Mouse (Mus musculus) heart, embryonic 15.5 days (tissue): Measurements from ENCODE around the gene Nf2. TPM values are rescaled to one million over a fixed set of nuclear protein-coding genes. Genes with fewer than 3 reads are reported as not detected.

ENCODE experiments used
- ATAC-seq: fragments of 200-750 bp; cut with Nextera tagmentation; replicated peaks from 2 replicates; pipeline ENCODE4 v1.8.0; 2017; ENCODE audit warnings: low read depth, moderate TSS enrichment; ENCODE audit not compliant: insufficient number of reproducible peaks, insufficient read depth, low FRiP score
- H3K27ac ChIP-seq: fragments of 300-500 bp; sonication (generic); 2 replicates; pipeline ENCODE4 v1.5.1; 2015; ENCODE audit warnings: mild to moderate bottlenecking, inconsistent platforms
- H3K27me3 ChIP-seq: fragments of 300-500 bp; sonication (generic); 2 replicates; pipeline ENCODE4 v1.6.1; 2015; ENCODE audit warnings: inconsistent platforms
- H3K36me3 ChIP-seq: fragments of 300-500 bp; sonication (generic); 2 replicates; pipeline ENCODE4 v1.6.1; 2015; ENCODE audit warnings: mild to moderate bottlenecking, inconsistent platforms
- H3K4me1 ChIP-seq: fragments of 300-500 bp; sonication (generic); replicated peaks from 2 replicates; pipeline ENCODE4 v1.6.1; 2015; ENCODE audit warnings: inconsistent platforms
- H3K4me2 ChIP-seq: fragments of 300-500 bp; sonication (generic); 2 replicates; pipeline ENCODE4 v1.6.1; 2015; ENCODE audit warnings: inconsistent platforms, mild to moderate bottlenecking, moderate library complexity
- H3K4me3 ChIP-seq: fragments of 300-500 bp; sonication (generic); 2 replicates; pipeline ENCODE4 v1.5.1; 2015; ENCODE audit warnings: mild to moderate bottlenecking, inconsistent platforms
- H3K9ac ChIP-seq: fragments of 300-500 bp; sonication (generic); 2 replicates; pipeline ENCODE4 v1.6.1; 2015; ENCODE audit warnings: mild to moderate bottlenecking, inconsistent platforms
- H3K9me3 ChIP-seq: fragments of 300-500 bp; sonication (generic); replicated peaks from 2 replicates; pipeline ENCODE4 v1.6.1; 2016; ENCODE audit warnings: inconsistent platforms
- WGBS: fragments of 180-500 bp; shearing (Covaris S2); methylation state at CpG from one replicate; pipeline ENCODE4 v1.1.7; 2015; ENCODE audit warnings: mixed read lengths; 5-methylcytosine and 5-hydroxymethylcytosine counted together
- polyA plus RNA-seq: library from polyadenylated mRNA; unstranded; fragments of >200 nt; fragmentation: Nextera tagmentation; extraction: Ambion mirVana; gene quantifications from 2 replicates; pipeline ENCODE4 v1.2.1, GENCODE M21; 2015

Gene Nf2
- polyA plus RNA-seq, 1 experiment from 2014 or later: 39.3 TPM

GRCm38 (mm10) chr11:4740785-4741184, 108.6 kb downstream of the Nf2 start:
- Histone ChIP-seq H3K4me2 (no peak overlapping the region), H3K4me3 (no peak overlapping the region), H3K27ac (no peak overlapping the region), H3K4me1 (peaks cover 3% of the 10 kb centered on the region), H3K9me3 (no peaks in the 10 kb centered on the region), H3K36me3 (no peaks in the 10 kb centered on the region), H3K27me3 (peaks cover 56% of the 10 kb centered on the region), H3K9ac (no peak overlapping the region)
- WGBS: 55% methylated on average over 5 of the region's 5 CpGs
- no peak for ATAC-seq

DNA sequence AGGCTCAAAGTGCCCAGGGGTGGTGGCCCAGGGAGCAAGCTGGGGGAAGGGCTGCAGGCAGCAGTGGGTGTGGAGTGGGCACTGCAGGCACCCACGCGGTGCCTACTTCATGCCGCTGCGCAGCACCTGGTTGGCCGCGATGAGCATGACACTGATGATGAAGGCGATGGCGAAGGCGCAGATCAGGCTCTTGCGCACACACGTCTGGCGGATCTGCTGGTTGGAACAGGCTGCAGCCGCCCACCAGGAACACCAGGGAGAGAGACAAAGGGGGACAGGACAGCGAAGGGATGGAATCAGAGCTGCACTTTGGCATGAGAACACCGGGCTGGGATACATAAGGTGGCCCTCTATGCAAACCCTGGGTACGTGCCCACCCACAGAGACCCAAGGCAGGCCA, 110.6 kb downstream of the Nf2 start:
- Histone ChIP-seq H3K9ac (no peak overlapping the region), H3K36me3 (no peaks in the 10 kb centered on the region), H3K4me1 (no peaks in the 10 kb centered on the region), H3K27me3 (peaks cover 35% of the 10 kb centered on the region), H3K27ac (no peak overlapping the region), H3K4me3 (no peak overlapping the region), H3K9me3 (no peaks in the 10 kb centered on the region), H3K4me2 (no peak overlapping the region)
- no peak for ATAC-seq
- WGBS: 90% methylated on average over 16 of the region's 16 CpGs

DNA sequence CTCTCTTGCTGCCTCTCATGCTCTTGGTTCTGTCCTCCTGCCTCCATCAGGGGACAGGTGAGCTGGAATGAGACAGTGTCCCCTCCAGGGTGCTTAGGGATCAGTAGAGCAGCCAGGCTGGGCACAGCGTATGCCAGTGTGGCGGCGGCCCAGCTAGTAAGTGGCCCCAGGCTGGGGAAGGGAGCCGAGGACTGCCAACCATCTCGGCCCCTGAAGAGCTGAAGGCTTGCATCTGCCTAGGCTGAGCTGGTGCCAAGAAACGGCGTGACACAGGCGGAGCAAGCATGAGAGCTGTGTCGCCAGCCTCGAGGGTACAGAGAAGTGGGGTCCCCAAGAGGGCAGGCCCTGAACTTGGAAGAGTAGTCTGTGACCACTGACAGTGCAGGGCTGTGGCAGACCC, 111.7 kb downstream of the Nf2 start:
- Histone ChIP-seq H3K9ac (no peak overlapping the region), H3K36me3 (no peaks in the 10 kb centered on the region), H3K4me2 (no peak overlapping the region), H3K4me1 (no peaks in the 10 kb centered on the region), H3K27me3 (peaks cover 24% of the 10 kb centered on the region), H3K27ac (no peak overlapping the region), H3K4me3 (no peak overlapping the region), H3K9me3 (no peaks in the 10 kb centered on the region)
- ATAC-seq: no peak
- WGBS: 78% methylated on average over 10 of the region's 10 CpGs

GRCm38 (mm10) chr11:4736355-4736754, 113.0 kb downstream of the Nf2 start:
- Histone ChIP-seq H3K9me3 (no peaks in the 10 kb centered on the region), H3K4me3 (no peak overlapping the region), H3K4me1 (no peaks in the 10 kb centered on the region), H3K9ac (no peak overlapping the region), H3K4me2 (no peak overlapping the region), H3K27ac (no peak overlapping the region), H3K27me3 (peaks cover 11% of the 10 kb centered on the region; the same call in 1 of the 2 replicates), H3K36me3 (no peaks in the 10 kb centered on the region)
- no peak for ATAC-seq
- WGBS: 67% methylated on average over 6 of the region's 6 CpGs

DNA sequence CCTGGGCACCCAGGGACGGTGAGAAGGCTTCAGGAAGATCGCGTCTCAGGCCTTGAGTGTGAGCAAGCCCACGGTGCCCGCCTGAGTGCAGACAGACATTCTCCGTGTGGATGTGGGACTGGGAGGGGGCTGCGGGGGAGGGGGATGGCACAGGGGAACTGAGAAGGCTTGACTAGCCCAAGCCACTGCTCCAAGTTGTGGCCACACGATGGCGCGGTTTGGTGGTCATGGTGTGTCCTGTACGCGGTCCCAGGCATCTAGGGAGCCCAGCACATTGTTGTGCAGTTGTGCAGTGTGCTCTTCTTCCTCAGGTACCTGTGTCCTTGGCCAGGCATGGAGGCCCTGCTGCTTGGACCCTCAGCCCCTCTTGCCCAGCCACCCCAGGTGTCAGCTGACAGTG, 115.2 kb downstream of the Nf2 start:
- Histone ChIP-seq H3K4me1 (peaks cover 13% of the 10 kb centered on the region), H3K4me3 (no peak overlapping the region), H3K27me3 (0 out of 2 replicates have a peak, but pooled peaks cover 3% of the 10 kb centered on the region), H3K27ac (no peak overlapping the region), H3K36me3 (no peaks in the 10 kb centered on the region), H3K9me3 (no peaks in the 10 kb centered on the region), H3K9ac (no peak overlapping the region), H3K4me2 (no peak overlapping the region)
- ATAC-seq: no peak
- 48% methylated on average over 12 of the region's 12 CpGs for WGBS

DNA sequence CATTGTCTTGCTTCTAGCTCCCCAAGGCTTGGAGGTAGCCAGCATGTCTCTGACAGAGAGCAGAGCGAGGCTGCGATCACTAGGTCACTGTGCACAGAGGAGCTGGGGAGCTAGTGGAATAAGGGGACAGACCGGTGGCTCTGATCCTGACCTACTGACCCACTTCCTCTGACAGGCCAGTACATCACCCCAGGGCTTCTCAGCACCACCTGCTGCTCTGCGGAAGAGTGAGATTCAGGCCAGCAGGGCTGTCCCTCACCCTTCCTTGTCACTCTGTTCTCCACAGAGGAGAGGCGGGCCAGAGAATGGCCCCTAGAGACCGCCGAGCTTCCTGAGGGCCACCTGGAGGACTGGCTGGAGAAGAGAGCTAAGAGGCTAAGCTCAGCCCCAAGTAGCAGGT, 117.6 kb downstream of the Nf2 start:
- no peaks in the 10 kb centered on the region for H3K9me3 ChIP-seq
- WGBS: 77% methylated on average over 7 of the region's 7 CpGs
- no peak overlapping the region for H3K4me2 ChIP-seq
- no peak overlapping the region for H3K27ac ChIP-seq
- H3K36me3 ChIP-seq: no peaks in the 10 kb centered on the region
- no peak overlapping the region for H3K9ac ChIP-seq
- no peak overlapping the region for H3K4me3 ChIP-seq
- H3K27me3 ChIP-seq: 0 out of 2 replicates have a peak, but pooled peaks cover 3% of the 10 kb centered on the region
- peaks cover 13% of the 10 kb centered on the region for H3K4me1 ChIP-seq
- no peak for ATAC-seq

GRCm38 (mm10) chr11:4730913-4731312, 118.4 kb downstream of the Nf2 start:
- WGBS: 74% methylated on average over 5 of the region's 5 CpGs
- Histone ChIP-seq H3K36me3 (no peaks in the 10 kb centered on the region), H3K9me3 (no peaks in the 10 kb centered on the region), H3K4me3 (no peak overlapping the region), H3K4me1 (peaks cover 13% of the 10 kb centered on the region), H3K9ac (no peak overlapping the region), H3K27me3 (0 out of 2 replicates have a peak, but pooled peaks cover 3% of the 10 kb centered on the region), H3K4me2 (no peak overlapping the region), H3K27ac (no peak overlapping the region)
- no peak for ATAC-seq

GRCm38 (mm10) chr11:4730096-4730495, 119.2 kb downstream of the Nf2 start:
- ATAC-seq: no peak
- Histone ChIP-seq H3K4me3 (no peak overlapping the region), H3K4me2 (no peak overlapping the region), H3K27ac (peak overlapping the region; percentile 17; the same call in 1 of the 2 replicates), H3K36me3 (no peaks in the 10 kb centered on the region), H3K9ac (no peak overlapping the region), H3K9me3 (no peaks in the 10 kb centered on the region), H3K27me3 (0 out of 2 replicates have a peak, but pooled peaks cover 3% of the 10 kb centered on the region), H3K4me1 (peaks cover 13% of the 10 kb centered on the region)
- 81% methylated on average over 6 of the region's 6 CpGs for WGBS

DNA sequence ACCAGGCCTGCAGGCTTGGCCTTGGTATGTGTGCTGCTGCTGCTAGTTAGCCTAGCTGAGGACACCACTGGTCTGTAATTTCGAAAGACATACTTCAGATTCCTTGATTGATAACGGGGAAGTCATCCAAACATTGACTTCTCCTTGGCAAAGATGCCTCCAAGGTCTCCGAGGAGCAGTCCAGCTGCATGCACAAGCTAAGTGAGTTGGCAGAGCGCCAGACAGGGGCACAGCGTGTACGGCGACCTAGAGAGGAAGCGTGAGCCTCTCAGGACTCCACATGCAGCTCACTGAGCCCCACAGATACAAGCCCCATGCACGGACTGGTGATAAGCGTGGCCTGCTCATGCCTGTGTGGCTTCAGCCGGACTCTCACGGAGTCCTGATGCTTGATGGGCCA, 119.7 kb downstream of the Nf2 start:
- no peak overlapping the region for H3K4me2 ChIP-seq
- WGBS: 10% methylated on average over 12 of the region's 12 CpGs
- H3K27me3 ChIP-seq: 0 out of 2 replicates have a peak, but pooled peaks cover 3% of the 10 kb centered on the region
- H3K36me3 ChIP-seq: no peaks in the 10 kb centered on the region
- peaks cover 13% of the 10 kb centered on the region for H3K4me1 ChIP-seq
- no peak overlapping the region for H3K9ac ChIP-seq
- no peaks in the 10 kb centered on the region for H3K9me3 ChIP-seq
- ATAC-seq: 0 out of 2 replicates have a peak, but pooled peaks have one; percentile 56
- peak overlapping the region; percentile 17; the same call in 1 of the 2 replicates for H3K27ac ChIP-seq
- H3K4me3 ChIP-seq: no peak overlapping the region

GRCm38 (mm10) chr11:4721728-4722127, 127.6 kb downstream of the Nf2 start:
- no peak overlapping the region for H3K27ac ChIP-seq

GRCm38 (mm10) chr11:4720900-4721580, 128.3 kb downstream of the Nf2 start:
- no peak overlapping the region for H3K27ac ChIP-seq
- H3K9ac ChIP-seq: no peak overlapping the region
- H3K27me3 ChIP-seq: no peaks in the 10 kb centered on the region
- H3K4me2 ChIP-seq: no peak overlapping the region
- ATAC-seq: no peak
- no peaks in the 10 kb centered on the region for H3K9me3 ChIP-seq
- H3K4me1 ChIP-seq: peaks cover 13% of the 10 kb centered on the region
- no peak overlapping the region for H3K4me3 ChIP-seq
- 0 out of 2 replicates have a peak, but pooled peaks cover 4% of the 10 kb centered on the region for H3K36me3 ChIP-seq
- 60% methylated on average over 7 of the region's 7 CpGs for WGBS

More at GRCm38 (mm10) chr11:4721728-4722127, 127.6 kb downstream of the Nf2 start:
- WGBS: 76% methylated on average over 8 of the region's 8 CpGs
- no peak overlapping the region for H3K4me3 ChIP-seq
- no peaks in the 10 kb centered on the region for H3K27me3 ChIP-seq
- no peak overlapping the region for H3K9ac ChIP-seq
- H3K4me1 ChIP-seq: peaks cover 13% of the 10 kb centered on the region
- no peaks in the 10 kb centered on the region for H3K9me3 ChIP-seq
- H3K4me2 ChIP-seq: no peak overlapping the region
- H3K36me3 ChIP-seq: 0 out of 2 replicates have a peak, but pooled peaks cover 4% of the 10 kb centered on the region
- no peak for ATAC-seq

DNA sequence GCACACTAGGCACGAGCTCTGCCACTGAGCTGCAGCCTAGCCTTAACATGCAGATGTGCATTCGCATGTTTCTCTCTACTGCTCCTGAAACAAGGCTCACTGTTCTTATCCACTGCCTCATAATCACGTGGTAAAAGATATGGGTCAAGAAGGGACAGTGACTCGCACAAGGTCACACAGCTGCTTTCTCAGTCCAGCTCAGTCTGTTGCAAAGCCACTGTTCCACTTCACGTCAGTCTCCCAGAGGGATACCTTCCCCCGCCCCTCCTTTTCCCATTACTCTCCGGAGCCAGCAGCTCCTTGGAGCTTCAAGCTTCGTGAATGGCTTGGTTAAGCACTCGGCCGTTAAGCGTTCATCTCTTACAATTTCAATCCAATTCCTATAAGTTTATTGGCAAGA, 128.9 kb downstream of the Nf2 start:
- no peaks in the 10 kb centered on the region for H3K27me3 ChIP-seq
- H3K36me3 ChIP-seq: 0 out of 2 replicates have a peak, but pooled peaks cover 4% of the 10 kb centered on the region
- no peak overlapping the region for H3K4me2 ChIP-seq
- no peak overlapping the region for H3K9ac ChIP-seq
- H3K4me3 ChIP-seq: no peak overlapping the region
- no peaks in the 10 kb centered on the region for H3K9me3 ChIP-seq
- WGBS: 66% methylated on average over 11 of the region's 11 CpGs
- H3K4me1 ChIP-seq: peaks cover 13% of the 10 kb centered on the region
- ATAC-seq: no peak
- no peak overlapping the region for H3K27ac ChIP-seq
